Mouse (Mus musculus) lung, postnatal 0 days (tissue): ENCODE results near the gene Tiparp.

ENCODE experiments used
- CTCF ChIP-seq: IDR thresholded peaks from 2 replicates; pipeline ENCODE4 v1.5.1; 2016; ENCODE audit warnings: antibody characterized with exemption, mild to moderate bottlenecking
- EP300 ChIP-seq: IDR thresholded peaks from 2 replicates; pipeline ENCODE4 v1.6.1; 2016; ENCODE audit warnings: antibody characterized with exemption, mild to moderate bottlenecking, control low read depth

DNA sequence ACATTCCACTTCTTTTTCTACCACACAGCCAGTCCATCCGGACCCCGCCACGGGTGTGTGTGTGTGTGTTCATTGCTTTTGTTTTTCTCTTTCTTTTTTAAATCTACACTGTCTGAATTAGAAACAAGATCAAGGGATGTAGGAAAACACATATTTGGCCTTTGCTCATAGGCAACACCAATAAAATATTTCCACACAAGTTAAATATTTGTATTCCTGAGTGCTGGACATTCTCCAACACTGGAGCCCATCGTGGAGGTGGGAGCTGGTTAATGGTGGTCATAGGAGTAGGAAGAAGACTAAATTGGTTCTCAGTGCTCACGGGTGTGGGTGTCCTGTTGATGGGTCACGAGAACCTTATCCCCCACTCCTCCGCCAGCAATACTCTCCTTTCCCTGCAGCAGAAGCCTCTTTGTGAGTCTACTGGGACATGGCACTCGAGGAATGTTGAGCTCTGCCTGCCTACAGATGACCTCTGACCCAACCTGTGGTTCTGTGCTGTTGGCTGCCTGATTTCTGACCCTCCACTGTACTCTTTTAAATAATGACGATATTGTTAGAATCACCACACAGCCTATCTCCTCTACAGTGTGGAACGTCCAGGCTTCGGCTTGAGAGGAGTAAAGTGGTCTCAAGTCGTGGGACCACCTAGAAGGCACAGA, 51.2 kb downstream of the Tiparp start:
- no peak for TF ChIP-seq EP300
- no peak for TF ChIP-seq CTCF
